Mouse (Mus musculus) heart, postnatal 0 days (tissue): ENCODE measurements around the gene Abracl.

Experiments
- CTCF ChIP-seq: IDR thresholded peaks from 2 replicates; pipeline ENCODE4 v1.5.1; 2016; ENCODE audit warnings: antibody characterized with exemption, control low read depth, low read depth
- EP300 ChIP-seq: IDR thresholded peaks from 2 replicates; pipeline ENCODE4 v1.6.1; 2016; ENCODE audit warnings: antibody characterized with exemption, low read depth

GRCm38 (mm10) chr10:18020443-18020842 is 2.6 kb downstream of the Abracl start:
- no peak for TF ChIP-seq CTCF
- TF ChIP-seq EP300: no peak
